Mouse (Mus musculus) stomach, embryonic 16.5 days (tissue): ENCODE data around the gene Mrps18c. TPM values are rescaled to one million over a fixed set of nuclear protein-coding genes. Genes with fewer than 3 reads are reported as not detected.

ENCODE experiments used
- ATAC-seq: fragments of 200-750 bp; cut with Nextera tagmentation; 2 replicates; pipeline ENCODE4 v1.8.0; 2017; ENCODE audit warnings: moderate number of reproducible peaks, moderate TSS enrichment; ENCODE audit not compliant: insufficient read depth, low FRiP score
- H3K27ac ChIP-seq: fragments of 300-500 bp; sonication (generic); 2 replicates; pipeline ENCODE4 v1.5.1; 2014; ENCODE audit warnings: low read length
- H3K27me3 ChIP-seq: fragments of 300-500 bp; sonication (generic); 2 replicates; pipeline ENCODE4 v1.6.1; 2014; ENCODE audit warnings: low read length, control low read depth, mixed read lengths; ENCODE audit not compliant: control insufficient read depth, insufficient read depth
- H3K36me3 ChIP-seq: fragments of 300-500 bp; sonication (generic); 2 replicates; pipeline ENCODE4 v1.6.1; 2014; ENCODE audit warnings: low read length; ENCODE audit not compliant: control insufficient read depth, insufficient read depth
- H3K4me1 ChIP-seq: fragments of 300-500 bp; sonication (generic); 2 replicates; pipeline ENCODE4 v1.6.1; 2014; ENCODE audit warnings: low read length, control low read depth, mixed read lengths; ENCODE audit not compliant: control insufficient read depth, insufficient read depth
- H3K4me2 ChIP-seq: fragments of 300-500 bp; sonication (generic); 2 replicates; pipeline ENCODE4 v1.6.1; 2014; ENCODE audit warnings: low read depth, low read length, mixed read lengths
- H3K4me3 ChIP-seq: fragments of 300-500 bp; sonication (generic); replicated peaks from 2 replicates; pipeline ENCODE4 v1.5.1; 2014; ENCODE audit warnings: mild to moderate bottlenecking, low read length
- H3K9ac ChIP-seq: fragments of 300-500 bp; sonication (generic); 2 replicates; pipeline ENCODE4 v1.6.1; 2014; ENCODE audit warnings: low read length
- H3K9me3 ChIP-seq: fragments of 300-500 bp; sonication (generic); replicated peaks from 2 replicates; pipeline ENCODE4 v1.6.1; 2016; ENCODE audit warnings: low read length, control low read depth; ENCODE audit not compliant: control insufficient read depth
- WGBS: fragments of 180-500 bp; shearing (Covaris S2); extraction: QIAGEN DNeasy Blood & Tissue Kit; methylation state at CpG from one replicate; pipeline ENCODE4 v1.1.7; 2014; 5-methylcytosine and 5-hydroxymethylcytosine counted together
- polyA plus RNA-seq: library from polyadenylated mRNA; unstranded; fragments of >200 nt; fragmentation: Nextera tagmentation; extraction: Ambion mirVana; gene quantifications from 2 replicates; pipeline ENCODE4 v1.2.1, GENCODE M21; 2015

Gene Mrps18c
- polyA plus RNA-seq, 1 experiment from 2014 or later, result 172 TPM

DNA sequence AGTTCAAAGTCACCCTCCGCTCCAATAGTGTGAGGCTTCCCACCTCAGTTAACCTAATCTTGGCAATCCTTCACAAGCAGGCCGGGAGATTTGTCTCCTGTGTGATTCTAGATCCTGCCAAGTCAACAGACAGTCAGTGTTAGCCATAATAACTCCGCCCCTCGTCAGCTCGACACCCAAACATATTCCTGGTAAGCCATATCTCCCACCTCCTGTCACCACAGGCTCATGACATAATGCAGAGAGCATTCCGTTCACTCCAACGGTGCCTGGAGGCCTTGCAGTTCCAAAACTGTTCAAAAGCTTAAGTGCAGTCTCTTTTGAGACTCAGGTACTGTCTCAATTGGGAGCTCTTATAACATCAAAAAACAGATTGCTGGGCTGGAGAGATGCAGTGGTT is 39.5 kb downstream of the Mrps18c start:
- Histone ChIP-seq H3K4me3 (no peak overlapping the region), H3K4me2 (no peak overlapping the region), H3K9ac (no peak overlapping the region), H3K4me1 (no peaks in the 10 kb centered on the region), H3K27ac (no peak overlapping the region), H3K36me3 (no peaks in the 10 kb centered on the region), H3K9me3 (peaks cover 8% of the 10 kb centered on the region; the same call in 1 of the 2 replicates), H3K27me3 (no peaks in the 10 kb centered on the region)
- ATAC-seq, result peak; percentile 51; the same call in 1 of the 2 replicates
- 63% methylated on average over 7 of the region's 7 CpGs for WGBS

DNA sequence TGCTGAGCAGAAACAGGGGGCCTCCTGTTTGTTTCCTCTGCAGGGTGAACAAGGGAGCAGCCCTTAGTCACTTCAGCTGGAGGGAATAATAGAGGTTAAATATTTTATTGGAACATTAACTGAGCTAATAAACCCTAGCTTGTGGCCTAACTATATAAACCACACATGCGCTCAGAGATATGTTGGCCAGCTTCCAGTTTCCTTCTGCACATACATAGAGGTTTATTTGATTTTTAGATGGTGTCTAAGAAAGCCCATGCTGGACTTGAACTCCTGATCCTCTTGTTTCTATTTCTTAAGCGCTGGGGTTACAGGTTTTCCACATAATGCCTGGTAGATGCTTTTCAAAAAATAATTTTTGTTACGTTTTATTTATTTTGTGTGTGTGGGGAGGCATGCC is 46.1 kb downstream of the Mrps18c start:
- 41% methylated on average over 3 of the region's 3 CpGs for WGBS
- Histone ChIP-seq H3K36me3 (no peaks in the 10 kb centered on the region), H3K9ac (no peak overlapping the region), H3K9me3 (peaks cover 8% of the 10 kb centered on the region; the same call in 1 of the 2 replicates), H3K4me3 (no peak overlapping the region), H3K4me2 (no peak overlapping the region), H3K27ac (no peak overlapping the region), H3K27me3 (peaks cover 7% of the 10 kb centered on the region), H3K4me1 (no peaks in the 10 kb centered on the region)
- no peak for ATAC-seq

DNA sequence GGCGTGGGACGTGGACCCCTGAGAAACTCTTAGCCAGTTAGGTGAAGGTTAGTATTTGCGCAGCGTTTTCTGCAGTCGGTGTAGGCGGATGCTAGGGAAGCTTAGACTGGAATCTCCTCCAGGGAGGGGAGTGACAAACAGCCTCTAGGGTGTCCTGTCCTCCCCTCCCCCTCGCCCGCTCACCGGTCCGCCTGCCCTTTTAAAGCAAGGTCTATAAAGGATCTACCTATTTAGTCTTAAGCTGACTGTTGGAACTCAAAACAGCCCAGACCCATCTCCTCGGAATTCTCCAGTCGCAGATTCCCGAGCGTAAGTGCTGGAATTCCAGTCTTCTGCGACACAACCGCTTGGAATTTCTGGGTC is 47.0 kb downstream of the Mrps18c start, which contains the start of gene Gpat3:
Gene Gpat3 (plus strand): TSS at position 229 of the 363 bp plus-strand sequence.
- H3K9ac ChIP-seq, result peak within 1 kb of the TSS; percentile 80
- H3K36me3 ChIP-seq, result no peaks in the 10 kb centered on the region
- peak within 1 kb of the TSS; percentile 63 for H3K4me3 ChIP-seq
- peaks cover 8% of the 10 kb centered on the region; the same call in 1 of the 2 replicates for H3K9me3 ChIP-seq
- H3K4me1 ChIP-seq, result no peaks in the 10 kb centered on the region
- under 1% methylated on average over 16 of the region's 16 CpGs for WGBS
- peaks cover 7% of the 10 kb centered on the region for H3K27me3 ChIP-seq
- H3K4me2 ChIP-seq, result peak within 1 kb of the TSS; percentile 60
- peak within 1 kb of the TSS; percentile 43; the same call in 1 of the 2 replicates for H3K27ac ChIP-seq
- ATAC-seq, result no peak

DNA sequence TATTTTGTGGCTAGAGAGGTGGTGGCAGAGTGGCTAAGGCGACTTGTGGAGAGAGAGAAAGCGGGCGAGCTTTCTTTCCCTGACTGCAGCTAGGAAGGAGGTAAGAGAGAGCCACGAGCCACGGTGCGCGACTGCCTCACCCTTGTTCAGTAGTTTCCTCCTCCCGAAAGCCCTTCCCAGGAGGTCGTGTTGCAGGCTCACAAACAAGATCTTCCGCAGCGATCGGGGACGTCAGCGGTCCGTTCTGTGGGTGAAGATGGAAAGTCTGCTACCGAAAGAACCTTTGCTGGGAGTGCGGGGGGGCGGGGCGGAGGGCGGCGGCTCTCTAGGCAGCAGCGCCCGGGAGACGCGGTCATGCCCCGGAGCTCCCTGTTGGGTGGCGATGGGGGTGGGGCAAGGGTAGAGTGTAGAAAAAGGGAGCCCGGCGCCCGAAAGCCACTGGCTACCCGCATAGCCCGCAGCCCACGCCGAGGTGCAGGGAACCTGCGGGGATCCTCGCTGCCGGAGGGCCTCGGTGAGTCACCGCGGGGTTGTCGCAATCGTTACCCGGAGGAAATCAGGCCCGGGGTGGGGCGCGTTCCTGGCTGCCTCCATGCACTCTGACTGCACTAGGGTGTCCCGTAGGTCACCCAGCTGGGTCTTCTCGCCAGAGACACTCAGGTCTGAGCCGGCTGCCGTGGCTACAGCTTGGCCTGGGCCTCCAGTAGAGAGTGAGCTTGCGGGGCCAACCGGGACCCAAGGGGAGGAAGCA is 47.6 kb downstream of the Mrps18c start:
- Histone ChIP-seq H3K4me3 (peak overlapping the region; percentile 63), H3K4me2 (peak overlapping the region; percentile 60), H3K9ac (peak overlapping the region; percentile 80), H3K27ac (peak overlapping the region; percentile 43; the same call in 1 of the 2 replicates), H3K4me1 (no peaks in the 10 kb centered on the region), H3K27me3 (peaks cover 7% of the 10 kb centered on the region), H3K36me3 (no peaks in the 10 kb centered on the region), H3K9me3 (peaks cover 8% of the 10 kb centered on the region; the same call in 1 of the 2 replicates)
- ATAC-seq, result peak; percentile 79
- under 1% methylated on average over 52 of the region's 52 CpGs for WGBS

DNA sequence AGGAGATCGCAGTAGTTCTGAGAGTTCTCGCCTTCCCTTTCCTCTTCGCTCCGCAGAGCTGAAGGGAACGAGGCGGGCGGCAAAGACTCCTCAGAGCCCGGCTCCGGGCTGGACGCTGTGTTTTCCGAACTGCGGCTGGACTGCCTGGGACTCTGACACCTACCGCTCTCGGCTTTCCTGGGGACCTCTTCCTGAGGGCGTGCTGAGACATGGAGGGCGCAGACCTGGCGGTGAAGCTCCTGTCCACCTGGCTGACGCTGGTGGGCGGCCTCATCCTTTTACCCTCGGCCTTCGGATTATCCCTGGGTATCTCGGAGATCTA is 48.1 kb downstream of the Mrps18c start:
- H3K36me3 ChIP-seq, result no peaks in the 10 kb centered on the region
- 1% methylated on average over 22 of the region's 22 CpGs for whole genome bisulfite sequencing
- peak overlapping the region; percentile 80 for H3K9ac ChIP-seq
- peak overlapping the region; percentile 60 for H3K4me2 ChIP-seq
- H3K27ac ChIP-seq, result peak overlapping the region; percentile 43; the same call in 1 of the 2 replicates
- peak overlapping the region; percentile 63 for H3K4me3 ChIP-seq
- ATAC-seq, result no peak
- H3K4me1 ChIP-seq, result no peaks in the 10 kb centered on the region
- peaks cover 7% of the 10 kb centered on the region for H3K27me3 ChIP-seq
- peaks cover 8% of the 10 kb centered on the region; the same call in 1 of the 2 replicates for H3K9me3 ChIP-seq

DNA sequence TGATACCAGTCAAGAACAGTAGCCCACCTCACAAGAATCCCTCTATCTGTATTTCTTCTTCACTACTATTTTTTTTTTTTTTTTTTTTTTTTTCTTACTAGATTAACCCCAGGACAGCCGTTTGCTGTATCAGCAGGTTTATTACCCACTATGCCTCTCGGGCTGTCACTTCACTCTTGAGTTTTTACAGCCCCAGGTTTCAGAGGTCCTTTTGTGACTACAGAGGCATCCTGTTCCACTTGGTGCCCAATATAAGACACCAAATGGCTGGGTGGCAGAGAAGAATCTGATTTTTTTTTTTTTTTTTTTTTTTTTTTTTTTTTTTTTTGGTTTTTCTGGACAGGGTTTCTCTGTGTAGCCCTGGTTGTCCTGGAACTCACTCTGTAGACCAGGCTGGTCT is 48.7 kb downstream of the Mrps18c start:
- peaks cover 7% of the 10 kb centered on the region for H3K27me3 ChIP-seq
- 23% methylated on average over 2 of the region's 2 CpGs for WGBS

DNA sequence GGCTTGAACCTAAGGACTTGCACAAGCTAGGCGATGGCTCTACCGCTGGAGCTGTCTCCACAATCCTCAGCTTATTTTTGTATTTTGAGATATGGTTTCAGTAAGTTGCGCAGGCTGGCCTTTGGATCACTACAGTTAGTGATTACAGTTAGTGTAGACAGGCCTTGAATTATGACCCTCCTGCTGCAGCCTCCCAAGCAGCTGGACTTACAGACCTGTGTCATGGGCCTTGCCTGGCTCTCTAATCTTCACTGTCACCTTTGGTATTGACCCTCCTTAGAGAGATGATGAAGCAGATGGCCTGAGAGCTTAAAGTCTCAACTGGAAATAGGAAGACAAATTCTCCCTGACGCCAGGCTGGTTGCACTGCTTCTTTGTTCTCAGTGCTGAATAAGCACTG is 55.5 kb downstream of the Mrps18c start:
- Histone ChIP-seq H3K4me2 (no peak overlapping the region), H3K27ac (no peak overlapping the region), H3K4me1 (no peaks in the 10 kb centered on the region), H3K9me3 (no peaks in the 10 kb centered on the region), H3K36me3 (no peaks in the 10 kb centered on the region), H3K9ac (no peak overlapping the region), H3K4me3 (no peak overlapping the region), H3K27me3 (no peaks in the 10 kb centered on the region)
- no peak for ATAC-seq
- 71% methylated on average over 4 of the region's 4 CpGs for WGBS

More for the DNA sequence above, 48.7 kb downstream of the Mrps18c start:
- no peak for ATAC-seq
- Histone ChIP-seq H3K9ac (no peak overlapping the region), H3K36me3 (no peaks in the 10 kb centered on the region), H3K9me3 (peaks cover 2% of the 10 kb centered on the region; the same call in 1 of the 2 replicates), H3K4me3 (peak overlapping the region; percentile 63), H3K27ac (no peak overlapping the region), H3K4me1 (no peaks in the 10 kb centered on the region), H3K4me2 (peak overlapping the region; percentile 60)

Other genes with a start within 250 kb of the Mrps18c start
- 226 and 255 TPM in 2 replicates for gene Plac8, start 226.4 kb upstream of the Mrps18c start, polyA plus RNA-seq
- gene Coq2, start 123.5 kb upstream of the Mrps18c start, polyA plus RNA-seq, result 51.8 and 52.2 TPM in 2 replicates
- 8.3 and 9.1 TPM in 2 replicates for gene Hpse, start 78.9 kb upstream of the Mrps18c start, polyA plus RNA-seq
- gene Helq, start within 50 bp of the Mrps18c start, polyA plus RNA-seq, result 12.7 and 15.1 TPM in 2 replicates
- 25.5 and 28.5 TPM in 2 replicates for gene Abraxas1, start 22.3 kb downstream of the Mrps18c start, polyA plus RNA-seq
- 4.4 and 5.0 TPM in 2 replicates for gene Gpat3, start 47.1 kb downstream of the Mrps18c start, polyA plus RNA-seq